Mouse (Mus musculus): ENCODE data around the gene Rad51ap2. TPM values are rescaled to one million over a fixed set of nuclear protein-coding genes. Genes with fewer than 3 reads are reported as not detected.

Rad51ap2 gene
- total and polyA plus RNA-seq, 3 experiments: not detected

DNA sequence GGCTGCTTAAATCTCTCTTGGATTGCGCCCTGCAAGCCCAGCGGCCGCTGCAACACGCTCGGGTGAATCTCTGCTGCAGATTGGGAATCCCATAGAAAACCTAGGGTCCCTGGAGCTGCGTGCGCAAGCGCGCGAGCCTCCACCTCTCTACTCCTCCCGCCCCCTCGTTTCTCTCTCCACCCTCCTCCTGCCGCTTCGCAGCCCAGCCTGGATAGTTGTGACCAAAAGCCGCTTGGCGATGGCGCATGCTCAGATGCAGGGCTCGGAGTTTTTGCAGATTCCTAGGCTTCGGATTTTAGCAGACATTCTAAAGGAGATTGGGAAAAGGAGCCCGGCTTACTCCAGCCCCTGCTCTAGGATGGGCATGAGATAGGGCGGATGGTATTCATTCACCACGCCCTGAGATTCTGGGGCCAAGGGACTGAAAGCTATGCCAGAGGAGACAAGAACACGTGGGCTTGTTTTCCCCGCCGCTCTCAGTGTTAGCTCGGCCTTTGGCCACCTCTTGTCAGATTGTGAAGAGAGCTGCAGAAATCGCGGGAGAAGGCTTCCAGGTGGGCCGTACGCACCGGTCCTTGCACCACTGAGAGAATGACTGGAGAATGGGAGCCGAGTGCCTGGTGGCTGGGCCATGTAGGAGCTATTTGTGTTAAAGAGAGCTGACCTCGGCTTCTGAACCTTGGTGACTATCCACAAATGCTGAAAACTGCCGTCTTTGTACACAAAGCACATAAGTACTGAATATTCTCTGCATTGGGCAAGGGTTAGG is 19.2 kb upstream of the Rad51ap2 start, which contains the start of gene Vsnl1:
Vsnl1 (minus strand) TSS at position 117 of the 769 bp plus-strand sequence.
- H3K4me3 ChIP-seq (replicated peaks in 1 of 3; ENCODE audit: low read depth in 2 of 3, low read length in 2 of 3, poor library complexity in 1 of 3): no peak within 1 kb of the TSS
- H3K79me2 ChIP-seq (replicated peaks; ENCODE audit: control insufficient read depth, extremely low read depth, insufficient read depth, poor library complexity, severe bottlenecking): no peaks in the 10 kb centered on the region
- no peak within 1 kb of the TSS for H3K4me2 ChIP-seq (ENCODE audit: insufficient read depth, low read depth, poor library complexity, severe bottlenecking)
- no peak for DNase-seq (ENCODE audit: extremely low read depth)
- no peak within 1 kb of the TSS for H3K9ac ChIP-seq (ENCODE audit: insufficient read depth, low read depth)
- no peaks in the 10 kb centered on the region for H3K4me1 ChIP-seq (ENCODE audit: control insufficient read depth in 1 of 2, insufficient read depth in 2 of 2)
- no peak within 1 kb of the TSS for H3K27ac ChIP-seq (ENCODE audit: insufficient read depth, low read depth)
- no peak for TF ChIP-seq ZMIZ1 (IDR thresholded peaks at IDR 0.05; ENCODE audit: low read depth, low read length)
- in situ Hi-C loops (cut with MboI; ENCODE audit: low pct_ligation_motif_present, low pct_unique_long_range_greater_than_20kb, low sequenced_read_pairs) (no loop called here), dilution Hi-C loops (cut with MboI; ENCODE audit: extremely low pct_ligation_motif_present, extremely low pct_unique_long_range_greater_than_20kb, low sequenced_read_pairs) (no loop called here)
- H3K27me3 ChIP-seq (replicated peaks): no peaks in the 10 kb centered on the region
- H3K36me3 ChIP-seq (replicated peaks in 1 of 2; ENCODE audit: control insufficient read depth in 1 of 2, insufficient read depth in 1 of 2, low read length in 1 of 2): no peaks in the 10 kb centered on the region
- H3K9me3 ChIP-seq (replicated peaks; ENCODE audit: low read length): no peaks in the 10 kb centered on the region

DNA sequence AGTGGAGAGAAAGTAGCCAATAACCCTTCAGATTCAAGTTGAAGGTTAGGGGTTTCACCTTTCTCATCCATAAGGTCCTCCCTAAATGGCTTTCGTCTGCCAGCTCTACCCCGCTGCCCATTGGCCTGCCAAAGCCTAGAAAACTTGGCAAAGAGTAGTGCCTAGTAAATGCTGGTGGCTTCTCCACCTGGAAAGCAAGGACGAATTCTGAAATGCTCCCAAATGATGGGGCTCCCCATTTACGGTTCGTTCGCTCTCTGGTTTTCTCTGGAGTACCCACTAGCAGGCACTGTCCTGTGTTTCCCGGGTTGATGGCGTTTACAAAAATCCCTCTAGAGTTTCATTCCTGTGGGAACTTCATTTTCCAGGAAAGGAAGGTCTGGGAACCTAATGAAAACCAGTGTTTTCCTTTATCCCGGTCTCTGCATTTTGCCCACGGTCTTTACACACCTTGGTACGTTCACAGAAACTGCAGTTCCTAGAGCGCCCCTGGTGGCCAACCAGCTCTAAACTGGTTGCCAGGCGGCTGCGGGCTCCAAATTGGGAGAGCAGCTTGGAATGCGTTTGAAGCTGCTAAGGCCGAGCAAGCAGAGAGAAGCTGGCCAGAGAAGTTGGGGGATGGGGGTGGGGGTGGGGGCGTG is 18.5 kb upstream of the Rad51ap2 start:
- Histone ChIP-seq H3K9ac (ENCODE audit: insufficient read depth, low read depth) (no peak overlapping the region), H3K4me3 (replicated peaks in 1 of 3; ENCODE audit: low read depth in 2 of 3, low read length in 2 of 3, poor library complexity in 1 of 3) (no peak overlapping the region), H3K4me2 (ENCODE audit: insufficient read depth, low read depth, poor library complexity, severe bottlenecking) (no peak overlapping the region), H3K27ac (ENCODE audit: insufficient read depth, low read depth) (no peak overlapping the region), H3K4me1 (ENCODE audit: control insufficient read depth in 1 of 2, insufficient read depth in 2 of 2) (no peaks in the 10 kb centered on the region), H3K27me3 (replicated peaks) (no peaks in the 10 kb centered on the region), H3K79me2 (replicated peaks; ENCODE audit: control insufficient read depth, extremely low read depth, insufficient read depth, poor library complexity, severe bottlenecking) (no peaks in the 10 kb centered on the region), H3K9me3 (replicated peaks; ENCODE audit: low read length) (no peaks in the 10 kb centered on the region), H3K36me3 (replicated peaks in 1 of 2; ENCODE audit: control insufficient read depth in 1 of 2, insufficient read depth in 1 of 2, low read length in 1 of 2) (no peaks in the 10 kb centered on the region)
- in situ Hi-C loops (cut with MboI; ENCODE audit: low pct_ligation_motif_present, low pct_unique_long_range_greater_than_20kb, low sequenced_read_pairs) (no loop called here), dilution Hi-C loops (cut with MboI; ENCODE audit: extremely low pct_ligation_motif_present, extremely low pct_unique_long_range_greater_than_20kb, low sequenced_read_pairs) (no loop called here)
- no peak for DNase-seq (ENCODE audit: extremely low read depth)
- peak in 1 of 2 experiments; percentile 34; a peak in 2 of 4 replicates for TF ChIP-seq CTCF (conservative IDR thresholded peaks at IDR 0.05 in 1 of 2, IDR thresholded peaks at IDR 0.05 in 1 of 2; ENCODE audit: low read depth in 2 of 2, low read length in 2 of 2)
- no peak for TF ChIP-seq MEF2A (IDR thresholded peaks at IDR 0.05; ENCODE audit: borderline replicate concordance, low read depth, low read length)

DNA sequence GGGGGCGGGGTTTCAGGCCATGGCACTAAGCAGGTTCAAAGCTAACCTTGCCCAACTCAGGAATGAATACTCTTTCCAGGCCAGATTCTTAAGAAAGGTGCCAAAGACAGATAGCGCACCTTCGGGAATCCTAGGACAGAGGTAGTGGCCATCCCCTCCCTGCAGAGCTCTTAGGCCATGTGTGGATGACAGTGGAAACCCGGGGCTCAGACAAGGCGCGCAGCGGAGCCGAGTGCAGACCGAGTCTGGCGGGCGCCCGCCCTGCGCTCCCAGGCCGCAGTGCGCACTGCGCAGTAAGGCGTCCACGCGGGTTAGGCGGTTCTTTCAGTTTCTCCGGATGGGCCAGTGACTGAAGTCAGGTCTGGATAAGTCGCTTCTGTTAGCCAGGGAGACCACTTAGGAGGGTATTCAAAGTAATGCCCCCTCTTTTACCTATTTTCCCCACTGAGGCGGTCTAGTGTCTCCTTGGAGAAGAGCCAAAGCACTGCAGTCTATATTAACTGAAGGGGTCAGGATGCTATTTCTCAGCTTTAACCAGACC is 17.9 kb upstream of the Rad51ap2 start:
- H3K4me2 ChIP-seq (ENCODE audit: insufficient read depth, low read depth, poor library complexity, severe bottlenecking): no peak overlapping the region
- H3K36me3 ChIP-seq (replicated peaks in 1 of 2; ENCODE audit: control insufficient read depth in 1 of 2, insufficient read depth in 1 of 2, low read length in 1 of 2): no peaks in the 10 kb centered on the region
- no peak overlapping the region for H3K27ac ChIP-seq (ENCODE audit: insufficient read depth, low read depth)
- no peaks in the 10 kb centered on the region for H3K9me3 ChIP-seq (replicated peaks; ENCODE audit: low read length)
- dilution Hi-C loops (cut with MboI; ENCODE audit: extremely low pct_ligation_motif_present, extremely low pct_unique_long_range_greater_than_20kb, low sequenced_read_pairs) (no loop called here), in situ Hi-C loops (cut with MboI; ENCODE audit: low pct_ligation_motif_present, low pct_unique_long_range_greater_than_20kb, low sequenced_read_pairs) (no loop called here)
- no peaks in the 10 kb centered on the region for H3K4me1 ChIP-seq (ENCODE audit: control insufficient read depth in 1 of 2, insufficient read depth in 2 of 2)
- H3K79me2 ChIP-seq (replicated peaks; ENCODE audit: control insufficient read depth, extremely low read depth, insufficient read depth, poor library complexity, severe bottlenecking): no peaks in the 10 kb centered on the region
- no peak for DNase-seq (ENCODE audit: extremely low read depth)
- H3K4me3 ChIP-seq (replicated peaks in 1 of 3; ENCODE audit: low read depth in 2 of 3, low read length in 2 of 3, poor library complexity in 1 of 3): no peak overlapping the region
- no peaks in the 10 kb centered on the region for H3K27me3 ChIP-seq (replicated peaks)
- no peak overlapping the region for H3K9ac ChIP-seq (ENCODE audit: insufficient read depth, low read depth)
- TF ChIP-seq MXI1 (IDR thresholded peaks at IDR 0.05; ENCODE audit: low read depth, low read length) (no peak), EP300 (IDR thresholded peaks at IDR 0.05; ENCODE audit: low read length) (no peak), TCF12 (IDR thresholded peaks at IDR 0.05; ENCODE audit: low read depth, low read length) (no peak)

All from CH12.LX (cell line).